Mouse (Mus musculus) ES-E14 (cell line): Measurements from ENCODE around the gene Adamts5.

Source experiments
- HCFC1 ChIP-seq: IDR thresholded peaks from 2 replicates; pipeline ENCODE4 v1.6.1; 2012; ENCODE audit warnings: low read length, inconsistent platforms, borderline replicate concordance; ENCODE audit not compliant: insufficient read depth
- MAFK ChIP-seq: IDR thresholded peaks from 2 replicates; pipeline ENCODE4 v1.6.1; 2014; ENCODE audit warnings: mild to moderate bottlenecking, low read depth, low read length, inconsistent platforms; ENCODE audit not compliant: insufficient read depth
- ZC3H11A ChIP-seq: IDR thresholded peaks from 2 replicates; pipeline ENCODE4 v1.6.1; 2012; ENCODE audit warnings: low read depth, mild to moderate bottlenecking, inconsistent platforms, low read length, borderline replicate concordance
- ZNF384 ChIP-seq: IDR thresholded peaks from 2 replicates; pipeline ENCODE4 v1.6.1; 2012; ENCODE audit warnings: low read depth, low read length, inconsistent platforms

DNA sequence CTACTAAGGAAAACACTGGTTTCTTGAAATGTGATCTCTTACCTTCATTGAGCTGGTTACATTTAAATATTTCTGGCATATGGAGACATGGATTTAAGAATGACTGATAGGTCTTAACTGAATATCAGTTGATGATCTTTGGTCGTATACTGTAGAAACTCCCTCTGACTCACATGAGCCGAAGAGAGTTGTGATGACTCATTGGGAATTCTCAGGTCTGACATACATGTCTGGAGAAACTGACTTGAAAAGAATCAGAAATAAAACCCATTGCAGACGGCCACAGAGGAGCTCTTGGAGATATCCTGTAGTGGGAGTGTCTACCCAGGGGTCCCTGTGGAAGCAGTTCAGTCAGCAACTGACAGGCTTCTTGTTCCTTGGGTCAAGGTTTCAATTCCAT is 74.6 kb downstream of the Adamts5 start:
- TF ChIP-seq ZNF384 (no peak), ZC3H11A (no peak), HCFC1 (no peak), MAFK (no peak)
